Mouse (Mus musculus): ENCODE data around the gene Eif4e3. TPM values are rescaled to one million over a fixed set of nuclear protein-coding genes. Genes with fewer than 3 reads are reported as not detected.

The Eif4e3 gene
- polyA plus RNA-seq, 1 experiment, result 8.4 TPM

DNA sequence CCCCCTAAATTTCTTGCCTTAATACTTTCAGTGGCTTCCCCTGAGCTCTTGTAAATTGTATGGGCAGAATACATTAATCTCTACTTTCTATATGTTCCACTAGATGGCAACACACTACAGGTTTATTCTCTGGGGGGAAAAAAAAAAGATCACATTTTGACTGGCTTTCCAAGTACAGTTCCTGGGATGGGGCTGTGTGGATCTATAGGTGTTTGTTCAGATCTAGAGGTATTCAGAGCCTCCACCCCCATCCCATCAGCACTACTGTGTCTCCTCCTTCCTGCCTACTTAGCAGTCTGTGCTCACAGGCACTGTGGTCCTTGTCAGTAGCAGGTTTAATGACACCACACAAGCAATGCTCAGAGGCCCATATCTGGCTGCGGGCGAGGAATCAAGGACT lies 14.2 kb downstream of the Eif4e3 start:
- no peak for TF ChIP-seq CTCF (conservative IDR thresholded peaks at IDR 0.05; ENCODE audit: insufficient read depth, insufficient read length, low read depth, low read length)
- no peak for TF ChIP-seq POLR2A (IDR thresholded peaks at IDR 0.05; ENCODE audit: low read depth, low read length)
- H3K4me1 ChIP-seq (ENCODE audit: control insufficient read depth, insufficient read depth, low read length), result no peaks in the 10 kb centered on the region
- H3K36me3 ChIP-seq (ENCODE audit: control insufficient read depth, insufficient read depth, low read length), result no peaks in the 10 kb centered on the region
- H3K27me3 ChIP-seq (replicated peaks; ENCODE audit: control insufficient read depth, insufficient read depth, low read length), result no peaks in the 10 kb centered on the region
- DNase-seq, result no peak
- H3K27ac ChIP-seq (ENCODE audit: insufficient read depth, low read depth, low read length), result no peak overlapping the region
- no peak overlapping the region for H3K4me3 ChIP-seq (ENCODE audit: insufficient read depth, low read depth, low read length)
- 89% methylated on average over 2 of the region's 2 CpGs for WGBS

DNA sequence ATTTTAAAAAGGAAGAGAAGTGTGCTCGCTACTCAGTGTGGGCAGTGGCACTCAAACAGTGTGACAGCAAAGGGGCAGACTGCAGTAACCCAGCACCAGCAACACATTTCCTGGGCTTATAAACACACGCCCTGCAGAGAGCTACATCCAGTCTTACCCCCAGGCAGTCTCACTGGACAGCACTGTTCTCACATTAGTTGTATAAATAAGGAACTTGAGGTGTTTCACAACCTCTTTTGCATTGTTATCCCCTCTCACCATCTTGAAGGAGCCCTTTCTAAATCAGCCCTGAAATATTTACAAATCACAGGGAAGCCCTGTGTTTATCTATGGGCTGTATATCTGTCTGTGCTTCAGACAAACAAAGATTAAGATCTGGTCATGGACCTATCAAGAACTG lies 17.3 kb downstream of the Eif4e3 start:
- TF ChIP-seq CTCF (conservative IDR thresholded peaks at IDR 0.05; ENCODE audit: insufficient read depth, insufficient read length, low read depth, low read length) (no peak), POLR2A (IDR thresholded peaks at IDR 0.05; ENCODE audit: low read depth, low read length) (no peak)
- Histone ChIP-seq H3K4me1 (ENCODE audit: control insufficient read depth, insufficient read depth, low read length) (no peaks in the 10 kb centered on the region), H3K36me3 (ENCODE audit: control insufficient read depth, insufficient read depth, low read length) (no peaks in the 10 kb centered on the region), H3K4me3 (ENCODE audit: insufficient read depth, low read depth, low read length) (no peak overlapping the region), H3K27ac (ENCODE audit: insufficient read depth, low read depth, low read length) (no peak overlapping the region), H3K27me3 (replicated peaks; ENCODE audit: control insufficient read depth, insufficient read depth, low read length) (no peaks in the 10 kb centered on the region)
- WGBS, result 85% methylated on average over 2 of the region's 2 CpGs
- no peak for DNase-seq

DNA sequence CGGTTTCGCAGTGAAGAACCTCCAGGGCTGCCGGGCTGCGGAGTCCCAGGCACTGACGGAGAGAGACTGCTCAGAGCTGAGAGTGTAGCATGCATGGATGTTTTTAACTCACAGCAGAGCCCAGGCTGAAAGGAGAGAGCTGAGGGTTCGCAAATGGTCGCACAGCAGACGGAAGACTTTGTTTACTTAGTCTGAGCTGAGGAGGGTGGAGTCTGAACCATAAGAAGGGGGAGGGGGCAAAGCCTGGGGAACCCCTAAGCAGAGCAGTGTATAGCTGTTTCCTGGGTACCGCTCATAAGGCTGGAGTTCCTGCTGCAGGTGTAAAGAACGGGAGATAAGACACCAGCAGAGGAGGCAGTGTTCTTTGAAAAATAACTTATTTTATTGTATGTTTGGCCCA lies 20.2 kb downstream of the Eif4e3 start:
- no peak overlapping the region for H3K4me3 ChIP-seq (ENCODE audit: insufficient read depth, low read depth, low read length)
- H3K27me3 ChIP-seq (replicated peaks; ENCODE audit: control insufficient read depth, insufficient read depth, low read length), result no peaks in the 10 kb centered on the region
- no peaks in the 10 kb centered on the region for H3K36me3 ChIP-seq (ENCODE audit: control insufficient read depth, insufficient read depth, low read length)
- TF ChIP-seq CTCF (conservative IDR thresholded peaks at IDR 0.05; ENCODE audit: insufficient read depth, insufficient read length, low read depth, low read length), result no peak
- TF ChIP-seq POLR2A (IDR thresholded peaks at IDR 0.05; ENCODE audit: low read depth, low read length), result no peak
- no peak overlapping the region for H3K27ac ChIP-seq (ENCODE audit: insufficient read depth, low read depth, low read length)
- H3K4me1 ChIP-seq (ENCODE audit: control insufficient read depth, insufficient read depth, low read length), result no peaks in the 10 kb centered on the region
- WGBS, result 86% methylated on average over 10 of the region's 10 CpGs
- DNase-seq, result no peak

DNA sequence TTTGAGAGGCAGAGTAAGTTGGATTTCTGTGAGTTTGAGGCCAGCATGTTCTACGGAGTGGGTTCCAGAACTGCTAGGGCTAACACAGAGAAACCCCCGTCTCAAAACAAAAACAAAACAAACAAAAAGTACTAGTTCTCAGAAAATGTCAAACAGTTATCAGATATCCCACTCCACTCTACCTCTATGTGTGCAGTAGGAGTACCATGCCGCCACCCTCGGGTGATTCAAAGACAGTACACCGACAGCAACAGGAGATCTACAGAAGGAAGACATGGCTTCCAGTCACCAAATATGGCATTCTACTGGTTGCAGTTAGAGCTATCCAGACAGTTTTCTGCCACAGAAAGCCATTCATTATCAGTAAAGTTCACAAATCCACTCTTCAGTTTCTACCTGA lies 21.7 kb downstream of the Eif4e3 start:
- Histone ChIP-seq H3K4me1 (ENCODE audit: control insufficient read depth, insufficient read depth, low read length) (no peaks in the 10 kb centered on the region), H3K36me3 (ENCODE audit: control insufficient read depth, insufficient read depth, low read length) (no peaks in the 10 kb centered on the region), H3K4me3 (ENCODE audit: insufficient read depth, low read depth, low read length) (no peak overlapping the region), H3K27ac (ENCODE audit: insufficient read depth, low read depth, low read length) (no peak overlapping the region), H3K27me3 (replicated peaks; ENCODE audit: control insufficient read depth, insufficient read depth, low read length) (no peaks in the 10 kb centered on the region)
- TF ChIP-seq CTCF (conservative IDR thresholded peaks at IDR 0.05; ENCODE audit: insufficient read depth, insufficient read length, low read depth, low read length) (no peak), POLR2A (IDR thresholded peaks at IDR 0.05; ENCODE audit: low read depth, low read length) (no peak)
- WGBS, result 88% methylated on average over 5 of the region's 5 CpGs
- DNase-seq, result no peak

DNA sequence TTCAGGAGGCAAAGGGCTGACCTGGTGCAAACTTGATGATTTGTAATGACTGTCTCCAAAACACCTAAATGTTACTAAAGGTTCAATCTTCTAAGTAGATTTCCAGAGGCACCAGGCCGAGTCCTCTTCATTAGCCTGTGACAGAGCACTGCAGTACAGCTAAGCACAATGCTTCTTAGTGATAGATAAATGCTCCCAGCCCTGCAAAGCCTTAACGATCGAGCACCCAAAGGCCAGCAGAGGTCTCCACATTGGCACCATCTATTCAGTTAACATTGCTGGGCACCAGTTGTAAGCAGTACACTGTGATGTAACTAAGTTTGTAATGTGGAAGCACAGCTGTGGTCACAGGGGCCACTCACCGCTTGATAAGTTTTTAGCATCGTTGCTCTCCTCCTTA lies 22.2 kb downstream of the Eif4e3 start:
- 75% methylated on average over 5 of the region's 5 CpGs for WGBS
- no peak for DNase-seq
- no peaks in the 10 kb centered on the region for H3K27me3 ChIP-seq (replicated peaks; ENCODE audit: control insufficient read depth, insufficient read depth, low read length)
- TF ChIP-seq POLR2A (IDR thresholded peaks at IDR 0.05; ENCODE audit: low read depth, low read length), result no peak
- TF ChIP-seq CTCF (conservative IDR thresholded peaks at IDR 0.05; ENCODE audit: insufficient read depth, insufficient read length, low read depth, low read length), result no peak
- no peak overlapping the region for H3K4me3 ChIP-seq (ENCODE audit: insufficient read depth, low read depth, low read length)
- H3K27ac ChIP-seq (ENCODE audit: insufficient read depth, low read depth, low read length), result no peak overlapping the region
- no peaks in the 10 kb centered on the region for H3K4me1 ChIP-seq (ENCODE audit: control insufficient read depth, insufficient read depth, low read length)
- H3K36me3 ChIP-seq (ENCODE audit: control insufficient read depth, insufficient read depth, low read length), result no peaks in the 10 kb centered on the region

DNA sequence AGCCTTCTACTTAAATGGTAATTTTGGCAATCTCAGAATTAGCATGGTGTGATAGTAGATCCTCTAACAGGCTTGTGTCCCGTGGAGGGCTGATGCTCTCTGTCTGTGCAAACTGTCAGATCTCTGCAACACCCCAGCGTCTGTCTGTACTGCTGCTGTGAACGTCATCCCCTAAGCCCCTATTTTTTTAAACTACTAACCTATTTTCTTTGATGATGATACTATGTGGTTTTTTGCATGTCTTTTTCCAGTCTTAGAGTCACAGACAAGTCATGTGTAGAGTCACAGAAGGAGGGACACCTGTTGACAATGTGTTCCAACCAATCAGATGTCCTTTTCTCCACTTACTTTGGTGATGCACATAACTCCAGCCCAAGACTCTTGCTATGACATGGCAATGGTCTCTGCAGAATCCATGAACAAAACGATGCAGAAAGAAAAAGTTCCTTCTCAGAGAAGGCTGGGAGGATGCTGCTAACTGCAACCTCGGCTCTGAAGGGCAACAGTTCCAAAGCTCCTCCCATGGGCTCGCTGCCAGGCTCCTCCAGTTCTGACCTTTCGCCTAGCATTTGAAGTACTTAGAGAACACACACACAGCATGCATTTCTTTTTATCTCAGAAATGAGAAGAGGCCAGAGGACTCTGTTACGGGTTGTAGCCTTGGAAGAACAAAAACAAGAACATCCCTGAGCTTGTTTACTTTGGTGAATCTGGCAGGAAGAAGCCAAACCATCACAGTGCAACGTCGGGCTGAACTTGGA lies 23.0 kb downstream of the Eif4e3 start:
- Histone ChIP-seq H3K27me3 (replicated peaks; ENCODE audit: control insufficient read depth, insufficient read depth, low read length) (no peaks in the 10 kb centered on the region), H3K27ac (ENCODE audit: insufficient read depth, low read depth, low read length) (no peak overlapping the region), H3K4me3 (ENCODE audit: insufficient read depth, low read depth, low read length) (no peak overlapping the region), H3K36me3 (ENCODE audit: control insufficient read depth, insufficient read depth, low read length) (no peaks in the 10 kb centered on the region), H3K4me1 (ENCODE audit: control insufficient read depth, insufficient read depth, low read length) (no peaks in the 10 kb centered on the region)
- 40% methylated on average over 10 of the region's 10 CpGs for WGBS
- DNase-seq, result peak; percentile 84
- no peak for TF ChIP-seq CTCF (conservative IDR thresholded peaks at IDR 0.05; ENCODE audit: insufficient read depth, insufficient read length, low read depth, low read length)
- TF ChIP-seq POLR2A (IDR thresholded peaks at IDR 0.05; ENCODE audit: low read depth, low read length), result no peak

DNA sequence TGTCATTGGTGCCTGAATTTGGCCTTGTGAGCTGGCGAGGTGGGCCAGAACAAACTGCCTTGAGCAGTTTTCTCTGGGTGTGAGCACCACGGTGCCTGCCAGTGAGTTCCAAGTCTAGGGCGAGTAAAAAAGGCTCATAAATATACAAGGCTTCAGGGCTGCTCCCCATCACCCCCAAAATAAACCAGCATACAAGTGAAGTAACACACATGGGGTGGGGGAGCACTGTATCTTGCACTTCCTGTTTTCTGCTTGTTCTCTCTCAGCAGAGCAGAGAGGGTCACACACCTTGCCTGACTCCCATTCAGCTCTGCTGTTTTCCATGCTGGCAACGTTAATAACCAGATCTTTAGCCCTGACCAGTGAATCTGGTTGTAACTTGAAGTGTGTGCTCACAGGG lies 29.1 kb downstream of the Eif4e3 start:
- TF ChIP-seq POLR2A (IDR thresholded peaks at IDR 0.05; ENCODE audit: low read depth, low read length) (no peak), CTCF (conservative IDR thresholded peaks at IDR 0.05; ENCODE audit: insufficient read depth, insufficient read length, low read depth, low read length) (no peak)
- H3K4me1 ChIP-seq (ENCODE audit: control insufficient read depth, insufficient read depth, low read length), result no peaks in the 10 kb centered on the region
- no peak overlapping the region for H3K27ac ChIP-seq (ENCODE audit: insufficient read depth, low read depth, low read length)
- H3K27me3 ChIP-seq (replicated peaks; ENCODE audit: control insufficient read depth, insufficient read depth, low read length), result no peaks in the 10 kb centered on the region
- H3K4me3 ChIP-seq (ENCODE audit: insufficient read depth, low read depth, low read length), result no peak overlapping the region
- 59% methylated on average over 4 of the region's 4 CpGs for WGBS
- H3K36me3 ChIP-seq (ENCODE audit: control insufficient read depth, insufficient read depth, low read length), result no peaks in the 10 kb centered on the region
- DNase-seq, result no peak

Measured in kidney, adult 2 months (tissue).